Mouse (Mus musculus) T-cell, adult 66 days (primary cell): ENCODE results near the gene Sult1e1. TPM values are rescaled to one million over a fixed set of nuclear protein-coding genes. Genes with fewer than 3 reads are reported as not detected.

ENCODE experiments used
- total RNA-seq, 2 experiments: library from RNA; stranded (reverse); gene quantifications; 3 replicates in 1 of 2; 4 replicates in 1 of 2; pipeline ENCODE4 v1.2.4; 2023

Gene Sult1e1
- not detected for total RNA-seq

GRCm38 (mm10) chr5:87591494-87591893 lies at the start of gene Sult1e1:
Sult1e1 (minus strand) TSS chr5:87591594.

GRCm38 (mm10) chr5:87568845-87569244 lies 22.5 kb downstream of the Sult1e1 start, which contains the start of gene Sult1d1:
Sult1d1 (minus strand) TSS chr5:87569027.

DNA sequence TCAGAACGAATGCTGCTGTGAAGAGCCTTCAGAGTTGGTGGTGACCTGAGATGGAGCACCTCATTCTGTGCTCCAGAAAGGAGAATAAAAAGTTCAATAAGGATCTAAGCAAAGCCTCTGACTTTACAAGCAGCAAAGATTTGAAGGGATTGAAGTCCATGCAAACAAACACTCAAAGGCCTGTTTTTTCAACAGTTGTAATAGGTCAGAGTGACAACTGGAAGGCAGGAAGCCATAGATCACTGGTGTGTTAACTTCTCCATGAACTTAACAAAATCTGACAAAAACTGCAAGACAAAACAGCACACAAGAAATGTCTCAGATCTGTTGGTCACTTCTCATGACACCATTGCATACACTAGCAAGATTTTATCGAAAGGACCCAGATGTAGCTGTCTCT lies 53.3 kb downstream of the Sult1e1 start, which contains the start of gene Sult1b1:
TSS of gene Sult1b1 (minus strand) at position 85 of the 400 bp plus-strand sequence.

Other genes with a start within 250 kb of the Sult1e1 start
- gene Ugt2b38, start 167.4 kb downstream of the Sult1e1 start, total RNA-seq = not detected
- not detected for gene Ugt2a2, start 109.3 kb downstream of the Sult1e1 start, total RNA-seq
- gene Gm43638, start 104.8 kb downstream of the Sult1e1 start, total RNA-seq = not detected
- not detected for gene Ugt2a1, start 100.7 kb downstream of the Sult1e1 start, total RNA-seq
- not detected for gene Sult1b1, start 53.4 kb downstream of the Sult1e1 start, total RNA-seq
- not detected for gene Sult1d1, start 22.6 kb downstream of the Sult1e1 start, total RNA-seq
- not detected for gene Csn1s1, start 74.6 kb upstream of the Sult1e1 start, total RNA-seq
- not detected for gene Csn2, start 108.0 kb upstream of the Sult1e1 start, total RNA-seq
- not detected for gene Csn1s2a, start 183.0 kb upstream of the Sult1e1 start, total RNA-seq
- gene Csn1s2b, start 216.5 kb upstream of the Sult1e1 start, total RNA-seq = not detected
- not detected for gene Prr27, start 234.1 kb upstream of the Sult1e1 start, total RNA-seq